Mouse (Mus musculus): ENCODE measurements around the gene Pde4c.
A peak's percentile ranks its signal among the peaks of the same experiment; 100 is the strongest.

The Pde4c gene

GRCm38 (mm10) chr8:70789046-70789445 lies 65.5 kb downstream of the Pde4c start:
- DNase-seq (ENCODE audit: low spot score in 2 of 2) = no peak

- DNase-seq (ENCODE audit: low spot score in 2 of 2) = no peak
Measured at GRCm38 (mm10) chr8:70790846-70791245, 67.3 kb downstream of the Pde4c start.

GRCm38 (mm10) chr8:70791294-70791701 lies 67.8 kb downstream of the Pde4c start:
- DNase-seq (ENCODE audit: low spot score in 2 of 2) = no peak

- peak; percentile 98 to 99 for DNase-seq (ENCODE audit: low spot score in 2 of 2)
Measured at GRCm38 (mm10) chr8:70791975-70792691, 68.6 kb downstream of the Pde4c start.

- peak; percentile 71 to 78 for DNase-seq (ENCODE audit: low spot score in 2 of 2)
Measured at GRCm38 (mm10) chr8:70792700-70793099, 69.2 kb downstream of the Pde4c start.

- DNase-seq (ENCODE audit: low spot score in 2 of 2) = no peak
Measured at GRCm38 (mm10) chr8:70794215-70794614, 70.7 kb downstream of the Pde4c start.

GRCm38 (mm10) chr8:70795370-70795769 lies 71.8 kb downstream of the Pde4c start:
- no peak for DNase-seq (ENCODE audit: low spot score in 2 of 2)

- no peak for DNase-seq (ENCODE audit: low spot score in 2 of 2)
Measured at GRCm38 (mm10) chr8:70796403-70797080, 73.0 kb downstream of the Pde4c start.

GRCm38 (mm10) chr8:70797081-70798070 lies 73.9 kb downstream of the Pde4c start:
- peak; percentile 87 to 90 for DNase-seq (ENCODE audit: low spot score in 2 of 2)

- DNase-seq (ENCODE audit: low spot score in 2 of 2) = peak in 1 of 2 experiments; percentile 62
Measured at GRCm38 (mm10) chr8:70798281-70798680, 74.8 kb downstream of the Pde4c start.

- no peak for DNase-seq (ENCODE audit: low spot score in 2 of 2)
Measured at GRCm38 (mm10) chr8:70800648-70801047, 77.1 kb downstream of the Pde4c start.
